Mouse (Mus musculus) megakaryocyte-erythroid progenitor cell, adult 5 weeks (primary cell): ENCODE data around the gene Gnat3. TPM values are rescaled to one million over a fixed set of nuclear protein-coding genes. Genes with fewer than 3 reads are reported as not detected.

ENCODE experiments used
- polyA plus RNA-seq: library from polyadenylated mRNA; stranded (reverse); fragments of >175 nt; gene quantifications from 2 replicates; pipeline ENCODE4 v1.2.3, GENCODE M21; 2012

Gnat3 gene
- polyA plus RNA-seq: not detected in 2 replicates

DNA sequence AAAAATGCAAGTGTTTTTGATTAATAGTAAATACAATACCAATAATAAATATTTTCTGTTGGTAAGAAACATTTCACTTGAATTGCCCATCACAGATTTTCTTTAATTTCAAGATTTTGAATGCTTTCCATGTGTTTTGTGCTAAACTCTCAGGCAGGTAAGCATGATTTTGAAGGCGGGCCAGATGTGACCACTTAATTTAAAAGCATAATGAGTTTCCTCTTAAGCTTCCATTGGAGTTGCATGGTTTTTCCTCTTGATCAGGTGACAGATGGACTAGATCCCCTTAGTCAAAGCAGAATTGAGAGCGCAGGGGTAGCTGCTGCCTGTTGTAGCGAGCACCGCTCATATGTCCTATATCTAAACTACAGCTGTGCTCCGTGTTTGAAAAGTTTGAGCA, at the start of gene Gnat3:
Gene Gnat3 (plus strand): TSS at position 301 of the 400 bp plus-strand sequence.

Other genes with a start within 250 kb of the Gnat3 start
- gene Cd36, start 73.7 kb upstream of the Gnat3 start, polyA plus RNA-seq: 0.05 TPM in 1 of 2 replicates, not detected in the other